Mouse (Mus musculus) layer of hippocampus, adult 8-10 months (tissue): ENCODE measurements at regions not wholly inside any gene's neighbourhood (a gene's known extent, or its start where the extent isn't known, plus 50 kb on each side); places are given as distances from the start of the nearest gene placed in this dataset.

Experiments
- DNase-seq, 2 experiments: peaks; one replicate each; pipeline ENCODE4 v3.0.0; 2022; ENCODE audit warnings: low spot score in 2 of 2

- no peak for DNase-seq
These were observed 189.0 kb upstream of the Cd180 start for GRCm38 (mm10) chr13:102504157-102504947.

GRCm38 (mm10) chr13:102507226-102507625, 186.1 kb upstream of the Cd180 start:
- peak in 1 of 2 experiments; percentile 7 for DNase-seq

GRCm38 (mm10) chr13:102507916-102508315, 185.4 kb upstream of the Cd180 start:
- no peak for DNase-seq

- DNase-seq: no peak
These were observed 182.6 kb upstream of the Cd180 start for GRCm38 (mm10) chr13:102510733-102511279.

- DNase-seq: no peak
These were observed 175.0 kb upstream of the Cd180 start for GRCm38 (mm10) chr13:102518169-102518882.

- DNase-seq: no peak
These were observed 171.9 kb upstream of the Cd180 start for GRCm38 (mm10) chr13:102521427-102521826.

GRCm38 (mm10) chr13:102522080-102522479, 171.3 kb upstream of the Cd180 start:
- no peak for DNase-seq

- no peak for DNase-seq
These were observed 166.7 kb upstream of the Cd180 start for GRCm38 (mm10) chr13:102526621-102527140.

GRCm38 (mm10) chr13:102533784-102534183, 159.6 kb upstream of the Cd180 start:
- peak; percentile 68 to 71 for DNase-seq

GRCm38 (mm10) chr13:102537424-102538242, 155.7 kb upstream of the Cd180 start:
- no peak for DNase-seq

- no peak for DNase-seq
These were observed 152.9 kb upstream of the Cd180 start for GRCm38 (mm10) chr13:102540436-102540835.

- DNase-seq: no peak
These were observed 148.8 kb upstream of the Cd180 start for GRCm38 (mm10) chr13:102544359-102545165.

- DNase-seq: no peak
These were observed 147.3 kb upstream of the Cd180 start for GRCm38 (mm10) chr13:102545845-102546615.

GRCm38 (mm10) chr13:102548252-102548651, 145.1 kb upstream of the Cd180 start:
- DNase-seq: no peak

- no peak for DNase-seq
These were observed 126.3 kb upstream of the Cd180 start for GRCm38 (mm10) chr13:102566846-102567572.

- DNase-seq: no peak
These were observed 123.8 kb upstream of the Cd180 start for GRCm38 (mm10) chr13:102569580-102569979.

GRCm38 (mm10) chr13:102570286-102570685, 123.1 kb upstream of the Cd180 start:
- DNase-seq: no peak

- peak; percentile 69 to 89 for DNase-seq
These were observed 120.0 kb upstream of the Cd180 start for GRCm38 (mm10) chr13:102573286-102573921.
